Mouse (Mus musculus) gastrocnemius, adult 2 months (tissue): ENCODE measurements around the gene Gtpbp4. TPM values are rescaled to one million over a fixed set of nuclear protein-coding genes. Genes with fewer than 3 reads are reported as not detected.
"Not testable (repeated sequence)": the region's sequence is repeated elsewhere in the genome, so short reads cannot be mapped to it uniquely, and the experiment has no call there.

ENCODE experiments used
- DNase-seq: peaks from one replicate; pipeline ENCODE4 v3.0.0; 2022
- H3K27ac ChIP-seq: fragments of 200-600 bp; 2 replicates; pipeline ENCODE4 v1.8.1; 2022; ENCODE audit warnings: mild to moderate bottlenecking
- H3K4me3 ChIP-seq: fragments of 200-600 bp; 2 replicates; pipeline ENCODE4 v1.8.1; 2022; ENCODE audit warnings: mild to moderate bottlenecking, moderate library complexity
- CTCF ChIP-seq: fragments of 200-600 bp; IDR thresholded peaks from 2 replicates; pipeline ENCODE4 v1.8.1; 2022; ENCODE audit warnings: antibody characterized with exemption, mild to moderate bottlenecking, moderate library complexity
- intact Hi-C: fragments of 180-260 bp; cut with DNase I; formaldehyde crosslinking; loops from one replicate; pipeline ENCODE4 v1.15.1; 2025
- microRNA-seq: library from miRNA; unstranded; fragments of <30 nt; microRNA quantifications from one replicate; pipeline ENCODE4 v1.2.0, GENCODE M21; 2021
- total RNA-seq, 2 experiments: library from RNA; stranded (reverse); gene quantifications; 2 replicates each; pipeline ENCODE4 v1.2.3; 2021

The Gtpbp4 gene
- total RNA-seq, 2 experiments from 2014 or later = 39.4 to 43.7 TPM

GRCm38 (mm10) chr13:8955127-8955526 is 40.8 kb downstream of the Gtpbp4 start:
- H3K27ac ChIP-seq, DNase-seq, intact Hi-C loops, H3K4me3 ChIP-seq: not testable (repeated sequence)

- H3K27ac ChIP-seq, DNase-seq, intact Hi-C loops, H3K4me3 ChIP-seq: not testable (repeated sequence)
Observed at GRCm38 (mm10) chr13:8952563-8952962, 43.3 kb downstream of the Gtpbp4 start, which contains the start of gene Idi2. TSS of gene Idi2 (plus strand) at chr13:8952863.

GRCm38 (mm10) chr13:8948131-8948530 is 47.8 kb downstream of the Gtpbp4 start, which contains the start of gene Gm9745:
TSS of gene Gm9745 (minus strand) at chr13:8948231.
- H3K27ac ChIP-seq, intact Hi-C loops, DNase-seq, H3K4me3 ChIP-seq: not testable (repeated sequence)

DNA sequence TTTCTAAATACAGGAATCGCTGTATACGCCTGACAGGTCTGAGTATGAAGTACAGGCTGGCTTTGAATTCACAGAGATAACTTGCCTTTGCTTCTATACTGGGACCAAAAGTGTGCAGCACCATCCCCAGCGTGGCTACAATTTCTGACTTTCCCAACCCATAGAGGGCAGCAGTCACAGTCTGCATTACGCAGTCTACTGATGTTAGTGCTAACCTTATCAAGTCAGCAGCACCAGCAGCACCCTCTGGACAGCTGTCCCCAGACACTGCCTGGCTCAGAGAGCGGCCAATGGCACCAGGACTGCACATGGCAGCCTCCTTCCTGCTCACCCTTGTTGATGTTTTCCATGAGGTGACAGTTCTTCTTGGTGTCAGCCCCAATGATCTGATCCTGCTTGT is 52.1 kb downstream of the Gtpbp4 start:
- H3K27ac ChIP-seq, H3K4me3 ChIP-seq, intact Hi-C loops, DNase-seq: not testable (repeated sequence)

DNA sequence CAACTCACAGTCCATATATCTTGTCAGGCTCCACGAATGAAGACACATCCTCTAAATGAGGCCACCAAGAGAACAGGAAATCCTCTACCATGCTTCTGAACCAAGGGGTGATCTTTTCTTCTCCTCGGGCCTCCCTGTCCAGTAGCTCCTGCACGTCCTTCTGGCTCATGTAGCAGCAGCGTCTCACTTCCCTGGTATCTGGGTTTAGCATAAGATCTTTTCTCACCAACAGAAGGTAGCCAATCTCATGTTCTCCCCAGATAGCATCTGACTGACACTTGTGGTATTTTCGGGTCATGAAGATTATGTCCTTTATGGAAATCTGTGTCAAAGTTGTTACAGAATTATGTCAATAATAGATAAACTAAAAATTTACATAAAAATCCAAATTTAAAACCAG is 54.2 kb downstream of the Gtpbp4 start:
- intact Hi-C loops, DNase-seq, H3K4me3 ChIP-seq, H3K27ac ChIP-seq: not testable (repeated sequence)

- H3K27ac ChIP-seq, DNase-seq, H3K4me3 ChIP-seq, intact Hi-C loops: not testable (repeated sequence)
Observed at GRCm38 (mm10) chr13:8941110-8941509, 54.8 kb downstream of the Gtpbp4 start.

- H3K27ac ChIP-seq, DNase-seq, intact Hi-C loops, H3K4me3 ChIP-seq: not testable (repeated sequence)
Observed at GRCm38 (mm10) chr13:8937611-8938140, 58.2 kb downstream of the Gtpbp4 start.

- no peak overlapping the region for H3K4me3 ChIP-seq
- no peak for DNase-seq
- H3K27ac ChIP-seq = no peak overlapping the region
- no peak for TF ChIP-seq CTCF
- intact Hi-C loops = no loop called here
Observed at GRCm38 (mm10) chr13:8933499-8933898, 62.4 kb downstream of the Gtpbp4 start.

Small RNA genes within 50 kb of the gene (microRNA-seq; reads per million reads assigned to microRNA genes)
- not detected for gene Gm22750

Other genes with a start within 250 kb of the Gtpbp4 start
- 10 to 100 TPM; 24.3 to 33.1 TPM for gene Wdr37, start 124.2 kb downstream of the Gtpbp4 start, total RNA-seq
- 1 to 10 TPM; 4.7 to 7.6 TPM for gene Idi1, start 110.6 kb downstream of the Gtpbp4 start, total RNA-seq
- not detected for gene Gm9745, start 47.9 kb downstream of the Gtpbp4 start, total RNA-seq
- not detected for gene Idi2, start 43.2 kb downstream of the Gtpbp4 start, total RNA-seq
- 10 to 100 TPM; 67.7 to 78.6 TPM for gene Larp4b, start 97.8 kb upstream of the Gtpbp4 start, total RNA-seq